Mouse (Mus musculus) stomach, postnatal 0 days (tissue): ENCODE results near the gene Dap. TPM values are rescaled to one million over a fixed set of nuclear protein-coding genes. Genes with fewer than 3 reads are reported as not detected.

ENCODE experiments used
- ATAC-seq: fragments of 200-750 bp; cut with Nextera tagmentation; 2 replicates; pipeline ENCODE4 v1.8.0; 2017; ENCODE audit not compliant: low FRiP score, low TSS enrichment
- DNase-seq: peaks from one replicate; pipeline ENCODE4 v3.0.0-alpha.2; 2016; ENCODE audit warnings: low spot score
- H3K27ac ChIP-seq: fragments of 300-500 bp; sonication (generic); replicated peaks from 2 replicates; pipeline ENCODE4 v1.5.1; 2014; ENCODE audit warnings: mild to moderate bottlenecking, control low read depth
- H3K27me3 ChIP-seq: fragments of 300-500 bp; sonication (generic); 2 replicates; pipeline ENCODE4 v1.6.1; 2014; ENCODE audit warnings: low read length; ENCODE audit not compliant: control insufficient read depth, insufficient read depth
- H3K36me3 ChIP-seq: fragments of 300-500 bp; sonication (generic); 2 replicates; pipeline ENCODE4 v1.6.1; 2014; ENCODE audit warnings: low read length, mixed read lengths; ENCODE audit not compliant: control insufficient read depth, insufficient read depth
- H3K4me1 ChIP-seq: fragments of 300-500 bp; sonication (generic); replicated peaks from 2 replicates; pipeline ENCODE4 v1.6.1; 2014; ENCODE audit warnings: antibody characterized with exemption; ENCODE audit not compliant: control insufficient read depth, insufficient read depth
- H3K4me2 ChIP-seq: fragments of 300-500 bp; sonication (generic); replicated peaks from 2 replicates; pipeline ENCODE4 v1.6.1; 2014; ENCODE audit warnings: low read depth, mild to moderate bottlenecking, control low read depth, moderate library complexity
- H3K4me3 ChIP-seq: fragments of 300-500 bp; sonication (generic); 2 replicates; pipeline ENCODE4 v1.5.1; 2014; ENCODE audit warnings: low read depth, low read length, control low read depth
- H3K9ac ChIP-seq: fragments of 300-500 bp; sonication (generic); 2 replicates; pipeline ENCODE4 v1.6.1; 2014; ENCODE audit warnings: mild to moderate bottlenecking, low read length, control low read depth, mixed read lengths
- H3K9me3 ChIP-seq: fragments of 300-500 bp; sonication (generic); 2 replicates; pipeline ENCODE4 v1.6.1; 2016; ENCODE audit warnings: low read length; ENCODE audit not compliant: control insufficient read depth
- CTCF ChIP-seq: IDR thresholded peaks from 2 replicates; pipeline ENCODE4 v1.5.1; 2016; ENCODE audit warnings: antibody characterized with exemption, low read depth, mild to moderate bottlenecking, moderate library complexity
- EP300 ChIP-seq: optimal IDR thresholded peaks from 2 replicates; pipeline ENCODE3; 2016; ENCODE audit warnings: antibody characterized with exemption
- WGBS: fragments of 180-500 bp; shearing (Covaris S2); extraction: QIAGEN DNeasy Blood & Tissue Kit; methylation state at CpG from one replicate; pipeline ENCODE4 v1.1.7; 2014; 5-methylcytosine and 5-hydroxymethylcytosine counted together
- polyA plus RNA-seq: library from polyadenylated mRNA; unstranded; fragments of >200 nt; fragmentation: Nextera tagmentation; extraction: Ambion mirVana; gene quantifications from 2 replicates; pipeline ENCODE4 v1.2.1, GENCODE M21; 2015

Gene Dap
- polyA plus RNA-seq, result 114 and 120 TPM in 2 replicates

DNA sequence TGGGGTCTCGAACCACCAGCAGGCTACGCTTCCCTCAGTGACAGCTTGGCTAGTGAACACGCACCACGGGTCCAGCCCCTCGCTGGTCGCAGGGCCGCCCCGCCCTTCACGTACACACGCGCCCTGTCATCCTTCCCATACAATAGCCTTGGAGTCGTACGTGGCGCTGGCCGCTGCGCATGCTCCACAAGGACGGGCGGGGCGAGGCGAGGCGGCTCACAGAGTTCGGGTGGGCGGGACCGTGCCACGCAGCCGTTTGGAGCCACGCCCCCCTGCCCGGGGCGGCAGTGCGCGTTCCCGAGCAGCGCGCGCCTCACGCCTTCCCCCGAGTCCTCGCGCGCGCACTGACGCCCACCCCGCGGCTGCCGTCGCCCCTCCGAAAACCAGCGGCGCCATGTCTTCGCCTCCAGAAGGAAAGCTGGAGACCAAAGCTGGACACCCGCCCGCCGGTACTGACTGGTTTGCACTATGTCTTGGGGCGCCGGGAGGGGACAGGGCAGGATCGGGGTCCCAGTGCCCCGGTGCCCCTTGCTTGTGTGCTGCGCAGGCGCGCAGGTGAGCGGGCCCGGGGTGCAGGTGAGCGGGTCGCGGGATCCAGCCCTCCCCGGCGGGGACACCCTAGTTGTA lies at the start of gene Dap:
Gene Dap (plus strand): TSS at position 180 of the 627 bp plus-strand sequence.
- Histone ChIP-seq H3K4me3 (peak within 1 kb of the TSS; percentile 93), H3K27ac (peak within 1 kb of the TSS; percentile 96), H3K9ac (peak within 1 kb of the TSS; percentile 97), H3K27me3 (no peaks in the 10 kb centered on the region), H3K36me3 (no peaks in the 10 kb centered on the region), H3K4me1 (no peaks in the 10 kb centered on the region; the same call in 1 of the 2 replicates), H3K4me2 (peak within 1 kb of the TSS; percentile 90), H3K9me3 (no peaks in the 10 kb centered on the region)
- WGBS, result under 1% methylated on average over 61 of the region's 67 CpGs
- peak; percentile 99 for ATAC-seq
- peak; percentile 98 for DNase-seq
- TF ChIP-seq CTCF, result peak; percentile 7
- no peak for TF ChIP-seq EP300

DNA sequence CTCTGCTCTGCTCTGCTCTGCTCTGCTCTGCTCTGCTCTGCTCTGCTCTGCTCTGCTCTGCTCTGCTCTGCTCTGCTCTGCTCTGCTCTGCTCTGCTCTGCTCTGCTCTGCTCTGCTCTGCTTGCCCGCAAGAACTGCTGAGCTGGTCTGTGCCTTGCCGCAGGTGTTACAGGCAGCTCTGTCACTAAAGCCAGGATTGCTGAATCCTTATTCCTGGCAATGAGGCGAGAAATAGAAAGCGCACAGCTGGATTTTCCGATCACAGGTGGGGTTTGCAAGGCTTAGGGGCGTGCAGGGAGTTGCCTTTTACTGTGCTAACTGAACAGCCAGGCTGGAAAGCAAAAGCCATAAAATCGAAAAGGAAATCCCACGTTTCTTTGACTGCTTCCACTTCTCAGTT lies 47.5 kb upstream of the Dap start:
- no peak for ATAC-seq
- DNase-seq, result no peak
- H3K4me2 ChIP-seq, result no peak overlapping the region

DNA sequence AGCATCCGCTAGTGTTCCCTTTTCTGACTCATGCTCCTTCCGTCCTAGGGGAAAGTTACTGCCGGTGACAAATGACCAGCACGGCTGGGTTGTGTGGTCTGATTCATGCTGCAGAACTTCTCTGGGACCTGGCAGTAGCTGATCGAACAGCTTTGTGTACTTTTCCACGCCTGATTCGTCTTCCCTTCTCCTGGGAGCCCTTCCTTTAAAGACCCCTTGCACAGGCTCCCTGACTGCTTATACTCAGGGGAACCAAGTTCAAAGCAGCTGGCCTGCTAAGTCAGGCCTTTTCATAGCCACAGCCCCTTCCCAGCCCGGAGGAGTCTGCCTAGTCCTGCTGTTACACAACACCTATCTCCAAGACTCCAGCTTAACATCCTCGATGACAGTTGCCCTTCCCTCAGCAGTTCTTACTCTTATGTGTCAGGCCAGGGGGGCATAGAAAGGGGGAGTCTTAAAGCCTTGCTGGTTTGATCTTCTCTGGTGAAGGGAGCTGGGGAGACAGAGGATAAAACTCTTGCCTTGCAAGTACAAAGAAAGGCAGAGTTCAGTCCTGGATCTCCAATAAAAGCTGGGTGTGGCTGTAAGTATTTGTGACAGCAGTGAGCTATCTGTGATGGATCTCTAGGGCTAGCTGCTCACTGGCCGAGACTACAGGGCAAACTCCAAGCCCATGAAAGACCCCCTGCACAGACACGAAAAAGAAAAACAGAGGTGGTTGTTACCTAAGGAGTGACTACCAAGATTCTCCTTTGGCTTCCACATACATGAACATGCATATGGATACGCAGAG lies 39.3 kb upstream of the Dap start:
- H3K4me3 ChIP-seq, result no peak overlapping the region
- no peaks in the 10 kb centered on the region for H3K4me1 ChIP-seq
- no peaks in the 10 kb centered on the region for H3K9me3 ChIP-seq
- H3K36me3 ChIP-seq, result no peaks in the 10 kb centered on the region
- DNase-seq (peak; percentile 40), ATAC-seq (peak; percentile 68)
- H3K9ac ChIP-seq, result no peak overlapping the region
- no peaks in the 10 kb centered on the region for H3K27me3 ChIP-seq
- no peak overlapping the region for H3K4me2 ChIP-seq
- H3K27ac ChIP-seq, result peak overlapping the region; percentile 35
- no peak for TF ChIP-seq EP300
- no peak for TF ChIP-seq CTCF
- WGBS, result 33% methylated on average over 12 of the region's 12 CpGs

More for the DNA sequence above, 47.5 kb upstream of the Dap start:
- WGBS, result 36% methylated on average over 8 of the region's 8 CpGs
- Histone ChIP-seq H3K4me3 (no peak overlapping the region), H3K36me3 (no peaks in the 10 kb centered on the region), H3K9ac (no peak overlapping the region), H3K27me3 (no peaks in the 10 kb centered on the region), H3K27ac (no peak overlapping the region), H3K9me3 (no peaks in the 10 kb centered on the region), H3K4me1 (no peaks in the 10 kb centered on the region)
- no peak for TF ChIP-seq CTCF
- TF ChIP-seq EP300, result no peak

DNA sequence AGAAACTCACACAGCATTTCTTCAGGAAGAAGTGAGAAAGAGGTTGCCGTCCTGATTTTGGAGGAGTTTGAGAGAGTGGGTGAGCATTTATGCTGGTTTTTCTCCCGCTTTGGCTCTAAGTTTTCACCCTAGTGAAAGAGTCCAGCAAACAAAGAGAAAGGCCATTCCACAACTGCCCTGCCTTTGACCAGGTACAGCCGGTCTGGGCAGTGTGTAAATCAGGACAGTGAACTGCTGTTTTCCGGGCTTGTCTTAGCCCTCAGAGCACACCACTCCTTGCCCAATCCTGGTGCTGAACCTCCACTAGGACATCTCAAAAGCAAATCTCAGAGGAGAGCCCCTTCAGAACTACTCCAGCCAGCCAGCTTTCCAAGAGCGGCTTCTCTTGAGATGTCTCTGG lies 38.6 kb upstream of the Dap start:
- Histone ChIP-seq H3K9ac (no peak overlapping the region), H3K27me3 (no peaks in the 10 kb centered on the region), H3K27ac (no peak overlapping the region), H3K4me3 (no peak overlapping the region), H3K4me1 (no peaks in the 10 kb centered on the region), H3K9me3 (no peaks in the 10 kb centered on the region), H3K4me2 (no peak overlapping the region), H3K36me3 (no peaks in the 10 kb centered on the region)
- DNase-seq (no peak), ATAC-seq (no peak)
- 81% methylated on average over 5 of the region's 5 CpGs for WGBS
- TF ChIP-seq CTCF, result no peak
- no peak for TF ChIP-seq EP300

DNA sequence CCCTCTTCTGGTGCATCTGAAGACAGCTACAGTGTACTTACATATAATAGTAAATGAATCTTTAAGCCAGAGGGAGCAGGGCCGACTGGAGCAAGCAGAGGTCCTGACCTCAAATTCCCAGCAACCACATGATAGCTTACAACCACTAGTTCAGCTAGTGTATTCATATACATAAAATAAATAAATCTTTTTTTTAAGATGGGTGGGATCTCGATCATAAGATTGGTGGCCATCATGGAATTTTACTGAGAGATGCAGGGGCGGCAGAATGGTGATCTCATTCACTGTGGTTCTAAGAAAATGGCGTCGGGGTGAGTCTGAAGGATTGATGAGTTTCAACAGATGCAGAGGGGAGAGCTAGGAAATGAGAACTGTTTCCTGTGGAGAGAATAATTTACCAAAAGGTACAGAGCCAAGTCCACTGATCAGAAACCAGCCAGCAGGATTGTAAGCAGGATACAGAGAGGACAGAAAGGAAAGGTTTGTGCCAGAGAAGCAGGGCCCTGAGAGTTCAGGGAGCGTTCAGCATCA lies 37.7 kb upstream of the Dap start:
- TF ChIP-seq EP300 (no peak), CTCF (no peak)
- Histone ChIP-seq H3K4me2 (no peak overlapping the region), H3K9ac (no peak overlapping the region), H3K4me3 (no peak overlapping the region), H3K36me3 (no peaks in the 10 kb centered on the region), H3K4me1 (no peaks in the 10 kb centered on the region), H3K9me3 (no peaks in the 10 kb centered on the region), H3K27ac (no peak overlapping the region), H3K27me3 (no peaks in the 10 kb centered on the region)
- ATAC-seq (no peak; the same call in 1 of the 2 replicates), DNase-seq (no peak)
- WGBS, result 50% methylated on average over 6 of the region's 6 CpGs

DNA sequence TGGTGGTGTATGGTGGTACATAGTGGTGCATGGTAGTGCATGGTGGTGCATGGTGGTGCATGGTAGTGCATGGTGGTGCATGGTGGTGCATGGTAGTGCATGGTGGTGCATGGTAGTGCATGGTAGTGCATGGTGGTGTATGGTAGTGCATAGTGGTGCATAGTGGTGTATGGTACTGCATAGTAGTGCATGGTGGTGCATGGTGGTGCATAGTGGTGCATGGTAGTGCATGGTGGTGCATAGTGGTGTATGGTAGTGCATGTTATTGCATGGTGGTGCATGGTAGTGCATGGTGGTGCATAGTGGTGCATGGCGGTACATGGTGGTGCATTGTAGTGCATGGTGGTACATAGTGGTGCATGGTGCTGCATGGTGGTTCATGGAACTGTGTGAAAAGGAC lies 31.6 kb upstream of the Dap start:
- WGBS, result 89% methylated on average over 1 of the region's 1 CpGs
- Histone ChIP-seq H3K4me3 (no peak overlapping the region), H3K27ac (no peak overlapping the region), H3K27me3 (no peaks in the 10 kb centered on the region), H3K9me3 (no peaks in the 10 kb centered on the region), H3K4me2 (no peak overlapping the region), H3K4me1 (no peaks in the 10 kb centered on the region), H3K36me3 (no peaks in the 10 kb centered on the region), H3K9ac (no peak overlapping the region)
- DNase-seq (no peak), ATAC-seq (no peak)
- TF ChIP-seq EP300 (no peak), CTCF (no peak)
